Mouse (Mus musculus) liver, embryonic 16.5 days (tissue): ENCODE measurements around the gene Sycp2l. TPM values are rescaled to one million over a fixed set of nuclear protein-coding genes. Genes with fewer than 3 reads are reported as not detected.

ENCODE experiments used
- ATAC-seq: fragments of 200-750 bp; cut with Nextera tagmentation; 2 replicates; pipeline ENCODE4 v1.8.0; 2017; ENCODE audit warnings: low read depth, mild to moderate bottlenecking, moderate number of reproducible peaks, moderate library complexity
- H3K27ac ChIP-seq: fragments of 300-500 bp; sonication (generic); 2 replicates; pipeline ENCODE4 v1.5.1; 2014; ENCODE audit warnings: mild to moderate bottlenecking, low read length
- H3K27me3 ChIP-seq: fragments of 300-500 bp; sonication (generic); 2 replicates; pipeline ENCODE4 v1.6.1; 2014; ENCODE audit warnings: low read depth, low read length, mixed read lengths; ENCODE audit not compliant: control insufficient read depth, insufficient read depth
- H3K36me3 ChIP-seq: fragments of 300-500 bp; sonication (generic); 2 replicates; pipeline ENCODE4 v1.6.1; 2014; ENCODE audit warnings: mild to moderate bottlenecking; ENCODE audit not compliant: control insufficient read depth, insufficient read depth
- H3K4me1 ChIP-seq: fragments of 300-500 bp; sonication (generic); 2 replicates; pipeline ENCODE4 v1.6.1; 2014; ENCODE audit warnings: low read depth, low read length, mixed read lengths; ENCODE audit not compliant: control insufficient read depth
- H3K4me2 ChIP-seq: fragments of 300-500 bp; sonication (generic); 2 replicates; pipeline ENCODE4 v1.6.1; 2014; ENCODE audit warnings: low read depth, low read length, mixed read lengths
- H3K4me3 ChIP-seq: fragments of 300-500 bp; sonication (generic); 2 replicates; pipeline ENCODE4 v1.5.1; 2014; ENCODE audit warnings: low read depth, mild to moderate bottlenecking, low read length
- H3K9ac ChIP-seq: fragments of 300-500 bp; sonication (generic); 2 replicates; pipeline ENCODE4 v1.6.1; 2014; ENCODE audit warnings: low read depth, low read length
- H3K9me3 ChIP-seq: fragments of 300-500 bp; sonication (generic); replicated peaks from 2 replicates; pipeline ENCODE4 v1.6.1; 2016; ENCODE audit warnings: low read length; ENCODE audit not compliant: control insufficient read depth
- WGBS: fragments of 180-500 bp; shearing (Covaris S2); extraction: QIAGEN DNeasy Blood & Tissue Kit; methylation state at CpG from one replicate; pipeline ENCODE4 v1.1.7; 2014; ENCODE audit not compliant: insufficient replicate concordance; 5-methylcytosine and 5-hydroxymethylcytosine counted together
- polyA plus RNA-seq: library from polyadenylated mRNA; unstranded; fragments of >200 nt; fragmentation: Nextera tagmentation; extraction: Ambion mirVana; gene quantifications from 2 replicates; pipeline ENCODE4 v1.2.1, GENCODE M21; 2015

Sycp2l gene
- polyA plus RNA-seq, 1 experiment from 2014 or later: not detected

DNA sequence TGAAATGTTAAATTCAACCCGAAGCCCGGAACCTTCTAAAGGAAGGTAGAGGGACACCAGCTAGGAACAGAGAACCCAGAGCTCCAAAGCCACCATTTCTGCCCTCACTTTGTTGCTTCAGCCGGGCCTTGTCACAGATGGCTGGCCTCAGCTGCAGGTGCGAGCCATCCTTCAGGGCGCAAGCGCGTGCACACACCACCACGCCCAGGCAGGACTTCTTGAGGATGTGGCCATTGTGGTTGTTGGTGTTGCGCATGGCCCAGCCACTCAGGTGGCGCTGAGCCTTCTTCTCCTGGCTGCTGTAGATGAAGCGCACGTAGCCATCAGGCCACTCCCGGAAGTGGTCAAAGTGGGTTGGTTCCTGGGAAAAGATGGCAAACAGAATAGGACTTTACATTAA lies 8.6 kb upstream of the Sycp2l start:
- Histone ChIP-seq H3K4me2 (no peak overlapping the region), H3K4me1 (peaks cover 4% of the 10 kb centered on the region; the same call in 1 of the 2 replicates), H3K9ac (no peak overlapping the region), H3K27me3 (no peaks in the 10 kb centered on the region), H3K4me3 (no peak overlapping the region), H3K9me3 (no peaks in the 10 kb centered on the region), H3K27ac (no peak overlapping the region), H3K36me3 (no peaks in the 10 kb centered on the region)
- ATAC-seq: no peak
- 79% methylated on average over 13 of the region's 13 CpGs for WGBS

DNA sequence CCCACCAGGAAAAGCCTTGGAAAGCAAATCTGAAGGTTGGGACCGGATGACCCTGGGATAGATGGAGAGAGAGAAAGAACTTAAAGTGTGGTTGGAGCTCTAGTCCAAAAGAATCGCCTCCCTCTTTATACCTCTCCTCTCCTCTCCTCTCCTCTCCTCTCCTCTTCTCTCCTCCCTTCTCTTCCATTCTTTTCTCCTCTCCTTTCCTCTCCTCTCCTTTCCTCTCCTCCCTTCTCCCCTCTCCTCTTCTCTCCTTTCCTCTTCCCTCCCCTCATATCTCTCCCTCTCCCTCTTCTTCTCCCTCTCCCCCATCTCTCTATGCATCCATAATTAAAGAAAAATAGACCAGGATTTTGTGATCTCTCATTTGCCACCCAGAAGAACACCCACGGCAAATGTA lies 3.2 kb upstream of the Sycp2l start, which contains the start of gene Gcm2:
TSS of gene Gcm2 (minus strand) at position 101 of the 400 bp plus-strand sequence.
- no peak for ATAC-seq
- Histone ChIP-seq H3K4me3 (no peak within 1 kb of the TSS), H3K9me3 (no peaks in the 10 kb centered on the region), H3K27me3 (peaks cover 5% of the 10 kb centered on the region), H3K27ac (no peak within 1 kb of the TSS), H3K4me2 (no peak within 1 kb of the TSS), H3K36me3 (no peaks in the 10 kb centered on the region), H3K9ac (no peak within 1 kb of the TSS), H3K4me1 (no peaks in the 10 kb centered on the region)
- 46% methylated on average over 3 of the region's 3 CpGs for WGBS

DNA sequence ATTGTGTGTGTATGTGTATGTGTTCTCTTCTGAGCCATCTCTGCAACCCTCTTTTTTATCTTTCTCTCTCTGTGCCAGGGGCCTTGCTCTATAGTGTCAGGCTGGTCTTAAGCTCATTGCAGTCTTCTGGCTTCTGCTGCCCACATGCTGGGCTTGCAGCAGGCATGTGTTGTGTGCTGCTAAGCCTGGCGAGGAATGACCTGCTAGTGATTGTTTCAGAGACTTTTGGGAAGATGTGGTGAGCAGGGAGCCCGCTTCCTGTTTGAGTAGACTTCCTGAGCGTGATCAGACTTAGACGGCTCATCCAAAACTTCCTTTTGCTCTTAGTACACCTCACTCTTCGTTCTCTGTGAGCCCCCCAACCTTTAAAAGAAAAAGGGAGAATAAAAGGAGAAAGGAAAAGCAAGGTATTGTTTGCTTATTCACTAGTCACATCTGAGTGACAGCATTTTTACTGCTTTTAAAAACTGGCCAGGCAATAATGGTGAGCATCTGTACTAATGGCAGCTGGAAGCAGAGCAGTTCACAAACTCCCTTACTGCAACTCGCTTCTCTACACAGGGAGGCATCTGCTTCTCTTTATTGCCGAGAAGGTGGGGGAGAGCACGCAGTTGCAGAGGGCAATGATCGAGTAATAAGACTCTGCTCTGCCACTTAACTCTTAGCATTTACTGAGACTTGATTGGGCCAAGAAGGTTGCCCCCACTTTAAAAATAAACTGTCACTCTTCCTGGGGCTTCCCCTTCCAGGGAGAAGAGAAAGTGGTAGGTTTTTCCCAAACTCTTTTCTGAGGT lies 5.2 kb downstream of the Sycp2l start:
- H3K27me3 ChIP-seq: peaks cover 2% of the 10 kb centered on the region; the same call in 1 of the 2 replicates
- no peaks in the 10 kb centered on the region for H3K9me3 ChIP-seq
- 16% methylated on average over 9 of the region's 9 CpGs for WGBS
- H3K27ac ChIP-seq: no peak overlapping the region
- ATAC-seq: no peak
- no peaks in the 10 kb centered on the region for H3K36me3 ChIP-seq
- H3K9ac ChIP-seq: no peak overlapping the region
- H3K4me1 ChIP-seq: no peaks in the 10 kb centered on the region
- no peak overlapping the region for H3K4me3 ChIP-seq
- no peak overlapping the region for H3K4me2 ChIP-seq

DNA sequence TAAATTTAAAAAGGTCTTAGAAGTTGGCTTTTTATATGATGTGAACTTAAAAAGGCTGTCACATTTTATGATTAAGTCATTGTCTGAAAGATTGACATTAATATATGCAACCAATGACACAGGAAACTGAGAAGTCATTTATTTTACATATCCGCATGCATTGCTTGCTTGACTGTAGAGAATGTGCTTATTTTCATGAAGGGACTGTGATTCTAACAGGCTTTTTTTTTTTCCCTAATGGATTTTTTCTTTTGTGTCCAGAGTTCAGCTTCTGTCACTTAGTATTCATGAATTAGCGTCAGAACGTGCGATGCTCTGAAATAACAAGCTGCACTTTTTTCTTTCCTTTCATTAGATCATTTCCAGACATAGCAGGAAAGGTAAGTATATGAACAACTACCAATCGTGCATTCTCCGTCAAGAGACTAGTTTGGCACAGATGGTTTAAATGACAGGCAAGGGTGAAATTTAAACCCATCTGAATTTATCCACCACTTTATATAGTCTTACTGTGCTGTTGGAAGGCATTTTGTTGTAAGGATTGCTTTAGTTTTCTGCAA lies 9.6 kb downstream of the Sycp2l start:
- H3K9ac ChIP-seq: no peak overlapping the region
- 70% methylated on average over 6 of the region's 6 CpGs for WGBS
- no peaks in the 10 kb centered on the region for H3K9me3 ChIP-seq
- ATAC-seq: no peak
- H3K27me3 ChIP-seq: no peaks in the 10 kb centered on the region
- H3K27ac ChIP-seq: no peak overlapping the region
- H3K4me3 ChIP-seq: no peak overlapping the region
- H3K4me1 ChIP-seq: no peaks in the 10 kb centered on the region
- no peaks in the 10 kb centered on the region for H3K36me3 ChIP-seq
- no peak overlapping the region for H3K4me2 ChIP-seq

DNA sequence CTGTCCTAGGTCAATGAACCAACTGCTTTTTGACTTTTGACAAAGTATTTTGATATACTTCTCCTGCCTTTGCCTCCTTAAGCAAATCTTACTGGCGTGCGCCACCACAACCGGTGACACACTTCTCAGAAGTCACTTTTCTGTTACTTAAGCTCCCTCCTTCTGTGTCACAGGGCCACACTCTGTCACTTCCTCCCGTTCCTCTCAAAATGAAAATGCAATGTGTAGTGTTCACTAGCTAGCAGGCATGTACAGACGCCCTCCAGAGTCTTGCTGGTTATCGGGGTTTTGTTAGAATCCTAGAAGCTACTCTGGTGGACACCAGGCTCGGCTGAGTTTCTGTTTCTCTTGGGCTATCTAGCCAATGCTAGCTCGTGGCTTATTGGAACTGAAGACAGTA lies 14.2 kb downstream of the Sycp2l start:
- no peaks in the 10 kb centered on the region for H3K4me1 ChIP-seq
- H3K4me2 ChIP-seq: no peak overlapping the region
- no peak overlapping the region for H3K27ac ChIP-seq
- H3K9me3 ChIP-seq: no peaks in the 10 kb centered on the region
- H3K4me3 ChIP-seq: no peak overlapping the region
- no peak overlapping the region for H3K9ac ChIP-seq
- ATAC-seq: no peak
- no peaks in the 10 kb centered on the region for H3K27me3 ChIP-seq
- no peaks in the 10 kb centered on the region for H3K36me3 ChIP-seq
- WGBS: 56% methylated on average over 8 of the region's 8 CpGs

DNA sequence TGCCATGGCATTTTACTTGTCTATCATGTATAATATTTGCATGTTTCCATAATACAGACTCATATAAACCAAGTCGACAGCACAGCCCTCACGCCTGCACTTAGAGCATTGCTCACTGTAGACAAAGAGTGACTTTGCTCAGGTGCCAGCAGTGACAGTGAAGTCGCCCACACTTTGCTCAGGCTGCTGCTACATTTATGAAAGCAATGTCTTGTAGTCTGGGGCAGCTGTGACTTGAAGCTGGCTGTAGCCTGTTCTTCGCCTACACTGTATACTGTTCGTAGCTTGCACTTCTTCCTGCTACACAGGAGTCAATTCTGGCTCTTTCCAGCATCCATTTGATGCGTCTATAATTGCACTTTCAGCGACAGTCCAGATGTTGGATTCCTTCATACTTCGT lies 15.0 kb downstream of the Sycp2l start:
- ATAC-seq: no peak
- Histone ChIP-seq H3K27me3 (no peaks in the 10 kb centered on the region), H3K4me2 (no peak overlapping the region), H3K4me1 (no peaks in the 10 kb centered on the region), H3K9me3 (no peaks in the 10 kb centered on the region), H3K9ac (no peak overlapping the region), H3K4me3 (no peak overlapping the region), H3K27ac (no peak overlapping the region), H3K36me3 (no peaks in the 10 kb centered on the region)
- WGBS: 66% methylated on average over 8 of the region's 8 CpGs

DNA sequence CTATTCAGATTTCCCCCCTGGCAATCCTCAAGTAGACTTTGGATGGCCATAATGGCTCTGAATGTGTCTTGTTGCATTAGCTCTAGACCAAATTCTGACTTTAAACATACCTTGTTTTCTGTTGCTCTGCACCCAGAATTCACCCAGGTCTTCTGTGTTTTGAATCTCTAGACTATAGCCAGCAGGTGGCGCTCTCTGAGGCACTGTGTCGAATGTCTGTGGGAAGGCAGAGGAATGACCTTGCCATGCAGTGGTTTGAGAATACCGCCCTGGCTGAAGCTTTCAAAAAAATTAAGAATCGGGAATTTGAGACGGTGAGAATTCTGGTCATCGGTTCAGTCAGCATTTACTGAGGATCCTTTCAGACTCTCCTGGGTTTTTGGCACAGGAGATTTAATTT lies 20.8 kb downstream of the Sycp2l start:
- WGBS: 7% methylated on average over 6 of the region's 6 CpGs
- H3K27ac ChIP-seq: no peak overlapping the region

DNA sequence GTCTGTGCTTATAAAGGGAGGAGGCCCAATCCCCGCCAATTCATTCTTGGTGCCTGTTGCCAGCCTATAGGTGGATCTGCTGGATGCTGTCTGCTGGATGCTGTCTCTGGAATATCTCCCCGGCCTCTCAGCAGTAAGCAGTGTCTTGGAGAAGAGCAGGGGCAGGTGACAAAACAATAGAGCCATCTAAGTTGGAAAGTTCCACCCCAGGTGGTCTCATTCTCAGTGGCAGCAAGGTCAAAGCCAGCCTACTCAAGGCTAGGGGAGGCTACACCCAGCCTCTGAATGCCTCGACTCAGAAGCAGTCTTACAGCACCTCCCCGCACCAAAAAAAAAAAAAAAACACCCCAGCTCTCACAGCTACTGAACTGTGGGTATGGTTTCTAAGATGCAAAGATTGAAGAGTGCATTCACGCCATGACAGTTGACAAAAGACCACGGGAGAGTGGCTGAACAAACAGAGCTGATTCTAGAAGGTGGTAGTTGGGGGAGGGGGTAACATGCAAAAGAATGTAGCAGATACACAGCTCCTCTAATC lies 31.4 kb downstream of the Sycp2l start:
- WGBS: 54% methylated on average over 6 of the region's 6 CpGs
- no peak for ATAC-seq

More for the DNA sequence above, 20.8 kb downstream of the Sycp2l start:
- H3K36me3 ChIP-seq: no peaks in the 10 kb centered on the region
- H3K27me3 ChIP-seq: no peaks in the 10 kb centered on the region
- no peak overlapping the region for H3K4me3 ChIP-seq
- H3K4me1 ChIP-seq: no peaks in the 10 kb centered on the region
- ATAC-seq: no peak
- no peaks in the 10 kb centered on the region for H3K9me3 ChIP-seq
- no peak overlapping the region for H3K4me2 ChIP-seq
- H3K9ac ChIP-seq: no peak overlapping the region

DNA sequence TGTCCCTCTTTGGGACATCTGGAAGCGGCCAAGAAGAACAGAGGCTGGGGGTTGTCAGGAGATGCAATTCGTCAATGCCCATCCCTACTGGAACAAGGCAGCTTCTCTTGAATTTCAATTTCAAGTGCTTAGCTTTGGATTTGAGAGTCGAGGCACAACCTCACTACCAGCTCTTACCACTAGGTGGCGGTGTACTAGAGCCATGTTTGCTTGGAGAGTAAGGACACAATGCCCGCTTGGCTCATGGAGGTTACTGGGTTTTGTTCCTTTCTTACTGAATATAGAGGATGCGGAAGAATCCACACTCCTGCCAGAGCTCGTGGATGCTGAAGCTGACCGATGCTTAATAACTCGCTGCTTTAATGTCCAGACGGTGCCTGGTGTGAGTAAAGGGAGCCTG lies 32.2 kb downstream of the Sycp2l start:
- H3K9ac ChIP-seq: no peak overlapping the region
- H3K4me3 ChIP-seq: no peak overlapping the region
- no peaks in the 10 kb centered on the region for H3K4me1 ChIP-seq
- H3K36me3 ChIP-seq: no peaks in the 10 kb centered on the region
- H3K27ac ChIP-seq: no peak overlapping the region
- no peak for ATAC-seq
- no peaks in the 10 kb centered on the region for H3K27me3 ChIP-seq
- no peak overlapping the region for H3K4me2 ChIP-seq
- no peaks in the 10 kb centered on the region for H3K9me3 ChIP-seq
- WGBS: 64% methylated on average over 10 of the region's 10 CpGs

More for the DNA sequence above, 31.4 kb downstream of the Sycp2l start:
- no peaks in the 10 kb centered on the region for H3K4me1 ChIP-seq
- H3K9ac ChIP-seq: no peak overlapping the region
- no peak overlapping the region for H3K4me2 ChIP-seq
- no peaks in the 10 kb centered on the region for H3K9me3 ChIP-seq
- H3K4me3 ChIP-seq: no peak overlapping the region
- no peaks in the 10 kb centered on the region for H3K36me3 ChIP-seq
- H3K27me3 ChIP-seq: no peaks in the 10 kb centered on the region
- no peak overlapping the region for H3K27ac ChIP-seq
